Mouse (Mus musculus): ENCODE results near the gene Pnmt. TPM values are rescaled to one million over a fixed set of nuclear protein-coding genes. Genes with fewer than 3 reads are reported as not detected.
A peak's percentile ranks its signal among the peaks of the same experiment; 100 is the strongest.

Gene Pnmt
- total and polyA plus RNA-seq, 3 experiments: not detected

DNA sequence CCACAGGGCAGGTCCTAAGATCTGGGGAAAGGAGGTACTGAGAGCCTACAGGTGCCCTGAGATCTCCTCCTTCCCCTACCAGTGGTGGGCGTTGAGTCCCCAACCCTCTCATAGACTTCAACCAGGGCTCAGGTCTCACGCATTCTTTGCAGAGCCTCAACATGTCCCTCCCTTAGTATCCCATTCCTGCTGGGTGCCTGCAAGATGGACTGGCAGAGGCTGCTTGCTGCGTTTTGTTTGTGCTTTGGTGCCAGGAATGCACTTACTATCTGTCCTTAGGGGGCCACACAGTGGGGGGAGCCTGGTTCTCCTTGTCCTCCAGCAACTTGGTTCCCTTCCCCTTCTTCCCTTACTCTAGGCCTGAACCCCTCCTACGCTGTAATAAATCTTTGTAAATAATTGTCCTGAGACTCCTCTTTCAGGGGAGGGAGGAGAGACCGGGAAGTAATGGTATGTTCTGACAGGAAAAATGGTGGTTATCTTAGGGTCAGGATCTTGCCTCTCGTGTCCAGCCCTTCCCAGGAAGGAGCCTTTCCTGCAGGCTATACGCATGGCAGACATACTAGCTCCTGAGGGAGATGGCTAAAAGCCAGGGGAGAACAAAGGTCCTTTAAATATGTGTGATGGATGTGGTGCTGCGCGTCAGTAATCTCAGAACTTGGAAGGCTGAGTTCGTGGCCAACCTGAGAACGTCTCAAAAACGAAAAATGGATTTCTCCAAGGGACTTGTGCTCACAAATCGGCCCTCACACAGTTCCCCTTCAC, 28.7 kb upstream of the Pnmt start:
- H3K4me1 ChIP-seq (ENCODE audit: insufficient read depth, low read depth, low read length): peaks cover 57% of the 10 kb centered on the region
- no peak for DNase-seq (ENCODE audit: low spot score)
- H3K9me3 ChIP-seq (replicated peaks): no peaks in the 10 kb centered on the region

DNA sequence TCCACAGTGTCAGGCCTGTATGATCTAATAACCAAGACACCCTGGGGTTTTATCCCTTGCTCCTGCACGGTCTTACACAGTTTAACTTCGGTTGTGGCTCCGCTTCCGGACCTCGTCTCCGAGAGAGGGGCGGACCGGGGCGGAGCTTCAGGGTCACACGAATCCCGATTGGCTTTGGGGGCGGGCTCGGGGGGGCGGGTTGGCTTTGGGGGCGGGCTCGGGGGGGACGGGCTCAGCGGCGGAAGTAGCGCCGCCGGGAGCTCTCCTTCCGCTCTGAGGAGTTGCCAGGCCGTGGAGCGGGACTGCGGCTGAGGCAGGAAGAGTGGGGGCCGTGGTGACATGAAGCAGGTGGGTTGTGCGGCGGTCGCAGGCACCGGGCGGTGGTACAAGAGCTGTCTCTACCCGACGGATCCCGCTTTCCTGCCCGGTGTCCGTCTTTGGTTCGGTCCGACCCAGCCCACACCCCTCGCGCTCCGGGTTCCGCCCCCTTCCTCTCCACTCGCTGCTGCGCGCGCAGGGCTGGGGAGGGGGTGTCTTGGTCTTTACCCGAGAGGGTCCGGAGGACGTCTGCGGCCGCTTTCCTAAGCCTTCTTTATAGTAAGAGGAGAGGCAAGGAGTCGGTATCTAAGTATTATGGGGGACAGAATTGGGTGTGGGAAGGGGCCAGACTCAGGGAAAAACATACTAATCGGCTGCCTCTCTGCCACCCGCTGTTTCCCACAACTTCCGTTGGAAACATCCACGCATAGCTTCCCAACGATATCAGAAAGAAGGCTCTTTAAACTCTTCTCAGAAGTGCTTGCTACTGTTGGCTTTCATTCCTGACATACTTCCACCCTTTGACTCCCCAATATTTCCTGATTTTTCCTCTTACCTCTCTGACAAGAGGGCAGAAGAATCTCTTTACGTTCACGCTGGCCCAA, 27.8 kb upstream of the Pnmt start, which contains the start of gene Stard3:
TSS of gene Stard3 (plus strand) at position 208 of the 923 bp plus-strand sequence.
- peaks cover 15% of the 10 kb centered on the region for H3K27me3 ChIP-seq (ENCODE audit: insufficient read depth, low read length)
- ATAC-seq (ENCODE audit: extremely low read depth, insufficient number of reproducible peaks, low FRiP score, poor library complexity, severe bottlenecking): peak; percentile 83
- H3K4me3 ChIP-seq (ENCODE audit: low read depth, low read length): peak within 1 kb of the TSS; percentile 87
- H3K9me3 ChIP-seq (replicated peaks): no peaks in the 10 kb centered on the region
- H3K36me3 ChIP-seq (replicated peaks): peaks cover 42% of the 10 kb centered on the region
- peak; percentile 97 for DNase-seq (ENCODE audit: low spot score)
- no peak for TF ChIP-seq GATA2 (IDR thresholded peaks at IDR 0.05; ENCODE audit: borderline replicate concordance, low read depth, low read length)
- TF ChIP-seq CTCF (IDR thresholded peaks at IDR 0.05; ENCODE audit: low read depth, low read length): no peak
- no peak for TF ChIP-seq TAL1 (conservative IDR thresholded peaks at IDR 0.05; ENCODE audit: low read depth, low read length)
- no peak for TF ChIP-seq GATA1 (IDR thresholded peaks at IDR 0.05; ENCODE audit: borderline replicate concordance, low read length)
- no peak for TF ChIP-seq POLR2AphosphoS5 (IDR thresholded peaks at IDR 0.05; ENCODE audit: insufficient replicate concordance, low read depth, low read length)
- peaks cover 57% of the 10 kb centered on the region for H3K4me1 ChIP-seq (ENCODE audit: insufficient read depth, low read depth, low read length)

More for the DNA sequence above, 28.7 kb upstream of the Pnmt start:
- ATAC-seq (ENCODE audit: extremely low read depth, insufficient number of reproducible peaks, low FRiP score, poor library complexity, severe bottlenecking): no peak
- no peak for TF ChIP-seq GATA2 (IDR thresholded peaks at IDR 0.05; ENCODE audit: borderline replicate concordance, low read depth, low read length)
- no peak for TF ChIP-seq POLR2AphosphoS5 (IDR thresholded peaks at IDR 0.05; ENCODE audit: insufficient replicate concordance, low read depth, low read length)
- no peak for TF ChIP-seq GATA1 (IDR thresholded peaks at IDR 0.05; ENCODE audit: borderline replicate concordance, low read length)
- no peak for TF ChIP-seq TAL1 (conservative IDR thresholded peaks at IDR 0.05; ENCODE audit: low read depth, low read length)
- TF ChIP-seq CTCF (IDR thresholded peaks at IDR 0.05; ENCODE audit: low read depth, low read length): no peak
- Histone ChIP-seq H3K4me3 (ENCODE audit: low read depth, low read length) (peak overlapping the region; percentile 87), H3K36me3 (replicated peaks) (peaks cover 33% of the 10 kb centered on the region), H3K27me3 (ENCODE audit: insufficient read depth, low read length) (peaks cover 23% of the 10 kb centered on the region)

- H3K9me3 ChIP-seq (replicated peaks): no peaks in the 10 kb centered on the region
- H3K27me3 ChIP-seq (ENCODE audit: insufficient read depth, low read length): no peaks in the 10 kb centered on the region
- H3K4me1 ChIP-seq (ENCODE audit: insufficient read depth, low read depth, low read length): peaks cover 49% of the 10 kb centered on the region
- no peak overlapping the region for H3K4me3 ChIP-seq (ENCODE audit: low read depth, low read length)
- TF ChIP-seq GATA1 (IDR thresholded peaks at IDR 0.05; ENCODE audit: borderline replicate concordance, low read length) (no peak), GATA2 (IDR thresholded peaks at IDR 0.05; ENCODE audit: borderline replicate concordance, low read depth, low read length) (no peak)
- no peak for DNase-seq (ENCODE audit: low spot score)
- peaks cover 58% of the 10 kb centered on the region for H3K36me3 ChIP-seq (replicated peaks)
- ATAC-seq (ENCODE audit: extremely low read depth, insufficient number of reproducible peaks, low FRiP score, poor library complexity, severe bottlenecking): no peak
Measured at GRCm38 (mm10) chr11:98360866-98361521, 25.3 kb upstream of the Pnmt start.

DNA sequence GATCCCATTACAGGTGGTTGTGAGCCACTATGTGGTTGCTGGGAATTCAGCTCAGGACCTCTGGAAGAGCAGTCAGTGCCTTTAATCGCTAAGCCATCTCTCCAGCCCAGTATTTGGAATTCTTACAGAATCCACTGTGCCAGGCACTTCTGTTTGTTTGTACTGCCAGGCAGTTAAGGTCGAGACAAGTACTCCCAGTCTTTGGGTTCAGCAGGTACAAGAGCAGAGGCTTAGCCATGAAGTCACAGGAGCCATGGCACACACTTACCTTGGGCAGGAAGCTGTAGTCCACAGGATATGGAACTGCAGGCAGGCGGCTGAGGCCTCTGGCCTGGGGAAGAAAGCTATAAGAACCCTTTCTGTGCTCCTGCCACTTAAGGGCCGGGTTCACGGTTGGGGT, 22.4 kb upstream of the Pnmt start:
- peaks cover 79% of the 10 kb centered on the region for H3K36me3 ChIP-seq (replicated peaks)
- no peak overlapping the region for H3K4me3 ChIP-seq (ENCODE audit: low read depth, low read length)
- peaks cover 31% of the 10 kb centered on the region for H3K4me1 ChIP-seq (ENCODE audit: insufficient read depth, low read depth, low read length)
- no peaks in the 10 kb centered on the region for H3K9me3 ChIP-seq (replicated peaks)
- no peaks in the 10 kb centered on the region for H3K27me3 ChIP-seq (ENCODE audit: insufficient read depth, low read length)
- TF ChIP-seq CTCF (IDR thresholded peaks at IDR 0.05; ENCODE audit: low read depth, low read length): no peak
- TF ChIP-seq TAL1 (conservative IDR thresholded peaks at IDR 0.05; ENCODE audit: low read depth, low read length): no peak
- no peak for TF ChIP-seq GATA1 (IDR thresholded peaks at IDR 0.05; ENCODE audit: borderline replicate concordance, low read length)
- TF ChIP-seq POLR2AphosphoS5 (IDR thresholded peaks at IDR 0.05; ENCODE audit: insufficient replicate concordance, low read depth, low read length): no peak
- TF ChIP-seq GATA2 (IDR thresholded peaks at IDR 0.05; ENCODE audit: borderline replicate concordance, low read depth, low read length): no peak
- DNase-seq (ENCODE audit: low spot score) (no peak), ATAC-seq (ENCODE audit: extremely low read depth, insufficient number of reproducible peaks, low FRiP score, poor library complexity, severe bottlenecking) (no peak)

DNA sequence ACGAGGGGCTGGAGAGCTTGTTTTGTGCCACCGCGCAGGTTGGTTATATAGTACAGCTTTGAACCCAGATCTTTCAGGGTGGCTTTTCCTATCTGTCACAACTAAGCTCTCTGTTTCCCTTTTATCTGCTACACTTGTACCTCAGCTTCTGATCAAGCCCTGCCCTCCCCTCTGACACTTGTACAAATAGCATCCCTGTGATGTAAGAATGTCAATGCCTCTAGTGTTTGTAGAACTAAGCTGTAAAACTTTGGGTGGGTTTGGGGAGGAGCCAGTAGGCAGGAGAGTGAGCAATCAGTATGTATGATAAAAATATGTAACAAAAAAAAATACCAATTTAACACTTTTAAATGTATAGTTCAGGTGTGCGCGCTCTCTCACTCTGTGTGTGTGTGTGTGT, 21.8 kb upstream of the Pnmt start:
- DNase-seq (ENCODE audit: low spot score) (no peak), ATAC-seq (ENCODE audit: extremely low read depth, insufficient number of reproducible peaks, low FRiP score, poor library complexity, severe bottlenecking) (no peak)
- Histone ChIP-seq H3K4me1 (ENCODE audit: insufficient read depth, low read depth, low read length) (peaks cover 26% of the 10 kb centered on the region), H3K27me3 (ENCODE audit: insufficient read depth, low read length) (no peaks in the 10 kb centered on the region), H3K36me3 (replicated peaks) (peaks cover 82% of the 10 kb centered on the region), H3K4me3 (ENCODE audit: low read depth, low read length) (no peak overlapping the region), H3K9me3 (replicated peaks) (no peaks in the 10 kb centered on the region)
- no peak for TF ChIP-seq CTCF (IDR thresholded peaks at IDR 0.05; ENCODE audit: low read depth, low read length)

GRCm38 (mm10) chr11:98366290-98366689, 20.0 kb upstream of the Pnmt start:
- DNase-seq (ENCODE audit: low spot score) (no peak), ATAC-seq (ENCODE audit: extremely low read depth, insufficient number of reproducible peaks, low FRiP score, poor library complexity, severe bottlenecking) (no peak)
- H3K9me3 ChIP-seq (replicated peaks): no peaks in the 10 kb centered on the region
- peaks cover 80% of the 10 kb centered on the region for H3K36me3 ChIP-seq (replicated peaks)
- peaks cover 10% of the 10 kb centered on the region for H3K4me1 ChIP-seq (ENCODE audit: insufficient read depth, low read depth, low read length)
- no peak overlapping the region for H3K4me3 ChIP-seq (ENCODE audit: low read depth, low read length)
- TF ChIP-seq POLR2AphosphoS5 (IDR thresholded peaks at IDR 0.05; ENCODE audit: insufficient replicate concordance, low read depth, low read length): no peak
- no peak for TF ChIP-seq GATA2 (IDR thresholded peaks at IDR 0.05; ENCODE audit: borderline replicate concordance, low read depth, low read length)
- TF ChIP-seq TAL1 (conservative IDR thresholded peaks at IDR 0.05; ENCODE audit: low read depth, low read length): no peak
- no peak for TF ChIP-seq CTCF (IDR thresholded peaks at IDR 0.05; ENCODE audit: low read depth, low read length)
- no peak for TF ChIP-seq GATA1 (IDR thresholded peaks at IDR 0.05; ENCODE audit: borderline replicate concordance, low read length)
- H3K27me3 ChIP-seq (ENCODE audit: insufficient read depth, low read length): no peaks in the 10 kb centered on the region

All from G1E (cell line).